Mouse (Mus musculus) spleen, postnatal 14 days (tissue): ENCODE results near the gene Lmnb2.

Source experiments
- DNase-seq, 2 experiments: peaks; one replicate each; pipeline ENCODE4 v3.0.0; 2021 to 2022; ENCODE audit warnings: low spot score in 2 of 2

Gene Lmnb2

DNA sequence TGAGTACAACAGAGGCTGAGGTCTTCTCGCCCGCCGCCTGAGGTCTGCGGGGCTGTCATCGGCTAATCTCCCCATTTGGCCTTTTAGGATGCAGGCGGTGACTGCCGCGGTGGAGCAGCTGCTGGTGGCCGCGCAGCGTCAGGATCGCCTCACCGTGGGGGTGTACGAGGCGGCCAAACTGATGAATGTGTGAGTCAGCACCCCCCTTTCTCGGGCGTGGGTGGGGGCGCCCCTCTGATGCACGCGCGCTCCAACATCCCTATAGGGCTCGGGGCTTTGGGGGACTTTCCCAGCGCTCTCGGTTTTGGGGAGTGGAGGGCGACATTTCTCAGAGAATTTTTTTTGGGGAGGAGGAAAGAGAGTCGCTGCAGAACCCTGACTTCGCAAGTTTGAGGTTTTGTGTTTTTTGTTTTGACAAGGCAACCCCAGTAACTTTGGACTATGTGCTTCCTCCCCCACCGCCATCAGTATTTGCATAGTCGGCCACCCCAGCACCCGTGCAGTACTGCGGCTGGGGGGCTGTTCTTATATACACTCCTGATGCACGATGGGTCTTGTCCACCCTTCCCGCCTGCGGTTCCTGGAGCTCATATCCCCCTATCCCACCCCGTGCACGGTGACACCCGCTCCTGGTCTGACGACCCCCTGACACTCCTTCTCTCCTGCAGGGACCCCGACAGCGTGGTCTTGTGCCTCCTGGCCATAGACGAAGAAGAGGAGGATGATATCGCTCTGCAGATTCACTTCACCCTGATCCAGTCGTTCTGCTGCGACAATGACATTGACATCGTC is 12.5 kb upstream of the Lmnb2 start:
- DNase-seq, result no peak

DNA sequence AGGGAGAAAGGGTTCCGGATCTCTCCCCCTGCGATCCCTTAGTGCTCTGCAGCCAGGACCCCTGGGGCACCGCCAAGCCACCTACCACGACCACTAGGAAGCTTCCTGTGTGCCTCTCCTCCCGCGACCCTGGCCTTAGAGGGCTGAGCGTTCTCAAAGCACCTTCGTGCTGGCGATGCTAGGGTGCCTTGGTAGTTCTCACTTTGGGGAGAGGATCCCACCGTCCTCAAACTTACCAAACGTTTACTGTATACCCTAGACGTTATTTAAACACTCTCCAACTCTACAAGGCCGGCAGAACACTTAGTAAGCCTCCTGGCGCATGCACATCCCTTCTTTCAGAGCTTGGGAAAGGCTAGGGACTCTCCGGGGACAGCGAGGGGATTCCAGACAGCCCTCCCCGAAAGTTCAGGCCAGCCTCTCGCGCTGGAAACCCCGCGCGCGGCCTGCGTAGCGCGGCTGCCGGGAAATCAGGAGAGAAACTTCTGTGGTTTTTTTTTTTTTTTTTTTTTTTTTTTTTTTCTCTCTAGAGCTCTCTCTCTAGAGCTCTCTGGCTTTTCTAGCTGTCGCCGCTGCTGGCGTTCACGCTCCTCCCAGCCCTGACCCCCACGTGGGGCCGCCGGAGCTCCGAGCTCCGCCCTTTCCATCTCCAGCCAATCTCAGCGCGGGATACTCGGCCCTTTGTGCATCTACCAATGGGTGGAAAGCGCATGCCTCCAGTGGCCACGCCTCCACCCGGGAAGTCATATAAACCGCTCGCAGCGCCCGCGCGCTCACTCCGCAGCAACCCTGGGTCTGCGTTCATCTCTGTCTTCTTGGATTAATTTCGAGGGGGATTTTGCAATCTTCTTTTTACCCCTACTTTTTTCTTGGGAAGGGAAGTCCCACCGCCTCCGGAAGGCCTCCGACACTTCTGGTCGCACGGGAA is 11.5 kb upstream of the Lmnb2 start, which contains the start of gene Gadd45b:
Gene Gadd45b, plus strand, starts transcription at position 775 of the 928 bp plus-strand sequence.
- peak; percentile 93 to 97 for DNase-seq

DNA sequence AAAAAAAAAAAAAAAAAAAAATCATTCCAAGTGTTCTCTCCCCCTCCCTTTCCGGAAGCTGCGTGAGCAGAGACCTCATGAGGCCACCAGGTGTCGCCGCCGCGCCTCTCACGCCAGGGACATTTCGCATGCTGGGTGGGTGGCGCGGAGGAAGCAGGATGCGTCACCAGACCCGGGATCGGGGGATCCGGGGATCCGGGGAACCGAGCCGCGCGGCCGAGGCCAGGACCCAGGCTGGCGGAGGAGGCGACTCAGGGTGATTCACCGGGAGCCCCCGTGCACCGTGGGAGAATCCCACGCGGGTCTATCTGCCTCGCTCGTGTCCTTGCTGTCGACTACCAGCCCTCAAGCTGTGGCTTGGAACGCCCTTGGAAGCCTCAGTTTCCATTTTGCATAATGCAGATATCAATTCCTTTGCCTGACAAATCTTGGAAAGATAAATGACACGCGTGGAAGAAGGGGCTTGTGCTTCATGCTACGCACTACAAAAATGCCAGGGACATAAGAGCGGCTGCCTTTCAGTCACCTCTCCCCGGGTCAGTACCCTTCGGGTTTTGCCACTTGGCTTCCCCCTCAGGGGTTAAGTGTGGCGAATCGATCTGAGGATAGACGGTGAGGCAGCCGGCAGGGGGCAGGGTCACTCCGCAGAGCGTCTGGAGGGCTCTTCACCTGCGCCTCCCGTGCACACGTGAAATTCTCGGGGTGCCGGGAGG is 10.7 kb upstream of the Lmnb2 start:
- DNase-seq, result peak; percentile 69 to 77

DNA sequence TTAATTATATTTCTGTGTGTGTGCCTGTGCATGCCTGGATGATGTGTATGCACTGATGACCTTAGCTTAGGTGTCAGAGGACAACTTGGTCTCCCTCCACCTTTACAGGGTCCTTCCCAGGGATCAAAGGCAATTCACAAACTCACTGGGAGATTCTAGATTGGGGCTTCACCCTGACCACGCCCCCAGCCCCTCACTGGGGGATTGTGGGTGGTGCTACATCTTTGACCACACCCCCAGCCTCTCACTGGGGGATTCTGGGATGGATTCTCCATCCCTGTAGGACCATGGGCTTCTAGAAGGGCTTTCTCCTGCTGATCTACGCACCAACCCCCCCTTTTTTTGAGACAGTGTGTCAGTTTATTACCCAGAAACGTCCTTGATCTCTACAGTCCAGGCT is 7.4 kb upstream of the Lmnb2 start:
- no peak for DNase-seq

DNA sequence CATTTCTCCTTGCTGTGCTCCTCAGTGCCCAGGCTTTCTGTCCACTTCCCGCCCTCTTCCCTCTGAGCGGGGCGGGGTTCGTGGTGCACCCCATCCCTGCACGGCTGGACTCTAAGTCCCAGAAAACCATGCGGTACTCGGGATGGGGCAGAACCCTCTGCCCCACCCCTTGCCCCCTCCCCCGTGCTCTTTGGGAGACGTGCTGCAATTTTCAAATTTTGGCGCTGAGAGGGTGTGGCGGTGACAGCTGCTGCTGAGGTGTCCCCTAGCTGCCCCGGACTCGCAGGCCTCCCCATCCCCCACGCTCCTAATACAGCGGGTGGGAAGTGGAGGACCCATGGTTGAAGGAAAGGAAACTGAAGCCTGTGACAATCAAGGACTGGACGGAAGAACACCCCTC is 3.9 kb upstream of the Lmnb2 start:
- no peak for DNase-seq

DNA sequence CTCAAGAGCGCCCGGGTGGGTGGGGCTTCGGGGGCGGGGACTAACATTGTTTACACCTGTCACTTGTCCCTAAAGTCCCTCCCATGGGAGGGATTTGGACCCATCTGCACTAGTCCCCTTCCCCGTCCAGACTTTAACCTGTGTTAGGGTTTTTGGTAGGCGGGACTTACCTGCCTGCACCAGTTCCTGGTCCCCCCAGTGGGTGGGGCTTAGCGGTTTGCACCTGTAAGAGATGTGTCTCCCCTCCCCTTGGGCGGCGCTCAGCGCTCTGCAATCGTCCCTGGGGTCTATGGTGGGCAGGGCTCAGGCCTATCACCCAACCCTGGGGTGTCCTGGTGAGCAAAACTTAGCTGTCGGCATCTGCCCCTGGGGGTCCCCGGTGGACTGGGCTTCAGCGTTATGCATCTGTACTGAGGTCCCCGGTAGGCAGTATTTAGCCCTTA is 688 bp downstream of the Lmnb2 start:
- DNase-seq, result no peak

DNA sequence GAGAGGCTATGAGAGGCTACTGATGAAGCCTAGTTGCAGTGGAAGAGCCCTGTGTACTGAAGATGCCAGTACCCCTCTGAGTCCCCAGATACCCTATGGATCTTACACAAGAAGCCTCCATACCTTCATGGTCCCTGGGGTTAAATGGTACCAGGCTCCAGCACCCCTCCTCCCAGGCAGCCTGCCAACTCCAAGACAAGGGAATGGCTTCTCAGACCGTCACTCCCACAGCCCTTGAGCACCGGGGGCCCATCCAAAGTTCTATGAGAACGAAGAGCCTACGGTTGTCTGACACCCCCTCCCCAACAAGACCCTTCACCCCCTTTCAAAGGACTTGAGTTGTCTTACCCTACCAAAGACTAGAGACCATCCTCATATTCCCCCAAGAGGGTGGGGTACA is 2.3 kb downstream of the Lmnb2 start:
- no peak for DNase-seq

DNA sequence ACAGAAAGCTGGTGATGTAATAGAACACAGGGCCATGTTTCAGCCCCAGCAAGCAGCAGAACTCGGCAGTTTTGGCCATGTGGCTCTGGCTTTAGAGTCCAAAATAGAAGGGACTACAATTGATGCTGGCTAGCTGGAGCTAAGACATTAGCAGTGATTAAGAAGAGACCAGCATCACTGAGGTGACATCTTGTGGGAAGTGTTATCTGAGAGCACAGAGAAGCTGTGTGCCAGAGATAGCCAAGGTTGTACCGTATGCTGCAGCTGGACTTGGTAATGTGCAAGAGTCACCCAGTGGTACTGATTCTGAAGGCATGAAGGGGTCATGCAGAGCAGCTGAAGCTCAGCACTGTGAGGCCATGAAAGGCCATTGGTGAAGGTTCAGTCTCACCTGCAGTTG is 2.8 kb downstream of the Lmnb2 start:
- DNase-seq, result no peak

DNA sequence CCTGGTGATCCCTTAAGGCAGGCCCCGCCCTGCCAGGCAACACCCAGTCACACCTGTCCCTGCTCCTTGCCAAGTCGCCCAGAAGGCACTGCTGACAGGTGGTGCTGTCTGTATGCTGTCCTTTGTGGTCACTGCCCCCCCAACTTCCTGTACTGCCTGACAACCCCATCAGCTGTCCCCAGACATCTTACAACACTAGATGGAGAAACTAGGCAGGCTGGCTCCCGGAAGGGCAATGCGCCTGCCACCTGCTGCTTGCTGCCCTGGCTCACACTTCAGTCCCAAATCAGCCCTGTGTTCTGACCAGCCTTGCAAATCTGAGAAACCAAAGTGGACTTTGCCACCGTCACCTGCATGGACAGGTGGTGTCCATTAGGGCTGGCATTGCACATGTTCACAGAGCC is 3.8 kb downstream of the Lmnb2 start:
- no peak for DNase-seq

DNA sequence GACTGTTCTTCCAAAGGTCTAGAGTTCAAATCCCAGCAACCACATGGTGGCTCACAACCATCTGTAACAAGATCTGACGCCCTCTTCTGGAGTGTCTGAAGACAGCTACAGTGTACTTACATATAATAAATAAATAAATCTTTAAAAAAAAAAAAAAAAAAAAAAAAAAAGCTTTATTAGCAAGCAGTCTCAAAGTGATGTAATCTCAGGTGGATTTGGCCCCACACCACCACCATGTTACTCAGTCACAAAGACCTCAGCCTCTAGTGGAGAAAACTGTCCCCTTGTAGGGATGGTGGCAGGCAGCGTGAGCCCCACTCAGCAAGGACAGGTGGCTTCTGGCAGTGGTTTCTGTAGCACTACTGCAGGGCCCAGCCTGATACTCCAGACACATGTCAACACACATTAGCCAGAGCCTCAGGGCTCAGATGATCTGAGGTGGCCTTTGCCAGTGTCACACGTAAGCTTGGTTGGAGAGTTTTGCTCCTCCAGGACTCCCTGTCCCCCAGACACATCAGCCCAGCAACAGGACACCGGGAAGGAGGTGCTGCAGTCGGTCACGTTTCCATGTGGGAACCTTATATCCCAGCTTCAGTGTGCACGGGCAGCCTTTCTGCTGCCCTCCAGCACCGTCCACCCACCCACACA is 4.6 kb downstream of the Lmnb2 start:
- DNase-seq, result no peak

DNA sequence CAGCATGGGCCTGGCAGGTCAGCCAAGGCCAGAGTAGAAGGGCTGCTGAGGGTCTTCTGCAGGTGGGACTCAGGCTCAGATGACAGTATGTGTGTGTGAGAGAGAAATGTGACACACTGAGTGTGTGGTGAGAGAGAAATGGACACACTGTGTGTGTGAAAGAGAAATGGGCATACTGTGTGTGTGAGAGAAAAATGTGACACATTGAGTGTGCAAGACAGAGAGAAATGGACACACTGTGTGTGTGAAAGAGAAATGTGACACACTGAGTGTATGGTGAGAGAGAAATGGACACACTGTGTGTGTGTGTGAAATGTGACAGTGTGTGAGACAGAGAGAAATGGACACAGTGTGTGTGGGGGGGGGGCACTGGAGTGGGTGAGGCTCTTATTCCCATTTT is 6.2 kb downstream of the Lmnb2 start:
- DNase-seq, result no peak

DNA sequence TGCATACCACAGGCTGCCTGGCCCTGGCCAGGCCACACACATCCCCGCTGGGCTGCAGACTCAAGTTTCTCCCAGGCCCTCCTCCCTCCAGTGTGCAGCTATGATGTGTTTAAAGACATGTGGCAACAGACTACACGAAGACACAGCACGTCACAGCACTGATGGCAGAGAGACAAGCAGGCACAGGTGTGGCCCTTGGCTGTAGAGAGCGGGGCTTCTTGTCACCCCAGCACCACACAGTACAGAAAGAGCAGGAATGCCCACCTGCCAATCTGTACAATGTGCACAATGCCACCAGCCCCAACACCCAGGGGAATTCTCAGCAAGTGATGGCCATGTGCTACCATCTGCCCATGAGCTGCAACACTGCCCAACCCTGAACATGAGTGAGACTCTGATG is 6.7 kb downstream of the Lmnb2 start:
- DNase-seq, result no peak

DNA sequence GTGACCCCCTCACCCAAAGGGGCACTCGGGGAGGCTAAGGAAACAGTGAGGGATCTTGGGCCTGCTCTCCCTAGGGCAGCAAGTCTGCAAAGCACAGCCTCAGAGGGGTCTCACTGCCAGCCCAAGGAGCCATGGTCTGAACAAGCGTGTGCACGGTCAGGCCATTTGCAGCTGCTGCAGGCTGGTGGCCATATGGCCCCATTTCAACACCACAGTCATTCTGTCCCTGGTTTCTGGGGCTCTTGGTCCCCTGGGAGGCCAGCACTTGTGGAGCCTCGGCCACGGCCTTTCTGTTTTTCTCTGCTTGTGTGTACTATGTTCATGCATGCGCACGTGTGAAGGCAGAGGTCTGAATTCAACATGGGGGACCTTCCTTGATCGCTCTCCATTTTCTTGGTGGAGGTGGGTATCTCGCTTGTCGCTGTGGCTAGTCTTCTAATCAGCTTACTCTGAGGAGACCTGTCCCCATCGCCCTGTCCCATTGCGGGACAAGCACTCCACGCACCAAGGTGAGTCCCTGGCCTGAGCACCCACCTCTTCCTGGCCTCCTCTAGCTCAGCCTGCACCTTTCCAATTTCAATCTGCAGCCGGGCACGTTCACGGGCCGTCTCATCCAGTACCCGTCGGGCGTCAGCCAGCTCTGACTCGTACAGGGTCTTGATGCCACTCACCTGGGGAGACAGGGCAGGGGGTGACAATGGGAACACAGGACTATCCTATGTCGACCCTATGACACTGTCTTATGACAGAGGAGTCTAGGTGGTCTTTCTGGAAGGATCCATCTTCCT is 8.5 kb downstream of the Lmnb2 start:
- DNase-seq, result no peak

DNA sequence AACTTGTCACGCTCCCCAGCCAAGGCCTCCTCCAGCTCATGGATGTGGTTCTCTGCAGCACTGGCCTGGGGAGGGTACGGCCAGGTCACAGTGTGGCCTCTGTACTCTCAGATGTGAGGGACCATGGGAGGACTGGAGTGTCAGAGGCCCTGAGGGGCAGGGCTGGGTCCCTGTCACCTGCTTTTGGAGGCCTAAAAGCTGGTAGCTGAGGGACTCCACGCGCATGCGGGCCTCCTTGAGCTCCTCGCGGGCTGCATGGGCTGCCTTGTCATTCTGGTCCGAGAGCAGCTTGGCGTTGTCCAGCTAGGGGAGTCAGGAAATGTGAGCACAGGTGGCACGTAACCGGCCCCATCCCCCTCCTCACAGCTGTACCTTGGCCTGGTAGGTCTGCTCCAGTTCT is 13.3 kb downstream of the Lmnb2 start:
- DNase-seq, result no peak

DNA sequence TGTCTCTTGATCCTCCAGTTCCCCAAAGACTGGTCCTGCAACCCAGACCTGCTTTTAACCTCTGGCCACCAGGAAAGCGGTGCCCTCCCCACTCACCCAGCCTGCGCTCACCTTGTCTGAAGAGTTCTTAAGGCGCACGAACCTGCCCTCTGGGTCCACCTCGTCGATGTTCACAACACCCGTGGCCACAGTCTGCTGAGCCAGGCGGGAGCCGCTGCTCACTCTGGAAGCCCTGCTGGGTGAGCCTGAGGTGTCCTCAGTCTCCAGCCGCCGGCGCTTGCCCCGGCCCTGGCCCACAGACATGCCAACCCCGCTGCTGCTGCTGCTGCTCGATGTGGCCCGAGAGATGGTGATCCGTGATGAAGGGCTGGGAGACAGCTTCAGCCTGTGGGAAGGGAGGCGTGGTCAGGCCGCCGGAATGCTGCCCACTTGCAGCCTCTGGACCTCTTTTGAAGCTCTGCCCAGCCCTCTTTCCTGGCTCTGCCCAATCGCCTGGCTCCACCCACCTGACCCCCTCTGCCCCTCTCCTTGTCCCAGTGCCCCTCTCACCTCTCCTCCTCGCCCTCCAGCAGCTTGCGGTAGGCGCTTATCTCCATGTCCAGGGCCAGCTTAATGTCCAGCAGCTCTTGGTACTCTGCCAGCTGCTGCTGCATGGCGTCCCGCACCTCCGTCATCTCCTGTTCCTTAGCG is 13.9 kb downstream of the Lmnb2 start:
- no peak for DNase-seq

DNA sequence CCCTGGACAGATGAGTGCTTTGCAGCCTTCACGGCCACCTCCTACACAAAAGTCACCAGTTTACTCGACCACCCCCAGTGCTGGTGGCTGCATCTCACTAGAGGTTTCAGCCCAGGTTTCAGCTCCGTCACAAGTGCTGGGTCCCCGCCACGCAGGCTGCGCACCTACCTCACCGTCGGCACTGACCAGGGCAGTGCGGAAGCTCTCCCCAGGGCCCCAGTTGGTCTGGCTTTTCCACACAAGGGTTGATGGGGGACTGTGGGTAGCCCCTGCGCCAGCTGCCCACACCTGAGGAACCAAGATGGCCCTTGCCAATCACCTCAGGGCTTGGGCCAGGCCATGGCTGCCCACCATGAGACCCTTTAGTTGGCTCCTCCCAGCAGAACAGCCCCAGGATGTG is 14.8 kb downstream of the Lmnb2 start:
- DNase-seq, result no peak

DNA sequence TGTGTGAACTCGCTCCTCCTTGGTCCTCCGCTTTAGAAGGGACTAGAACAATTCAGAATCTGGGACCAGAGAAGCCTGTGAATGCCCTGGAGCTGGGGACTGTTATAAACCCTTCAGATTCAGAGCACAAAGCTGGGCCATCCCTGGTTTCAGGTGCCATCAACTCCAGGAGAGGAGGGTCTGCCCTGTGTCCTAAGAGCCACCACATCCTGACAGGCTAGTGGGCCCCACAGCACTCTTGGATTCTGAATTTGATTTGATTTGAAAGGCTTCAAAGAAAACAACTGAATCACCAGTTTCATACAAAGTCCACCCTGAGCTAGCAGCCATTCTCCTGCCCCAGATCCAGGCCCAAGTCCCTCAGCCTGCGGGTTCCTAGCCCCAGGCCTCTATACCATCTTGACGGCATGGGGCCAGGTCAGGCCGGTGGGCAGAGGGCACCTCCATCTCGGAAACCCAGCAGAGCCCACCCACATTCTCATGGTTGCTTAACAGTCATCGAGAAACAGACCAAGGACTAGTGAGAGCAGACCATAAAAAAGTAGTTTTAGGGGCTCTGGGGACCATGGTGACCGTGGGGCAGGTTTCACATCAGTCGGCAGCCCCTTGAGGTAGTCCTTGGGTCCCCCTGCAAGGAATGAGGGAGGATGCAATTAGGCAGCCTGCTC is 15.6 kb downstream of the Lmnb2 start:
- no peak for DNase-seq

DNA sequence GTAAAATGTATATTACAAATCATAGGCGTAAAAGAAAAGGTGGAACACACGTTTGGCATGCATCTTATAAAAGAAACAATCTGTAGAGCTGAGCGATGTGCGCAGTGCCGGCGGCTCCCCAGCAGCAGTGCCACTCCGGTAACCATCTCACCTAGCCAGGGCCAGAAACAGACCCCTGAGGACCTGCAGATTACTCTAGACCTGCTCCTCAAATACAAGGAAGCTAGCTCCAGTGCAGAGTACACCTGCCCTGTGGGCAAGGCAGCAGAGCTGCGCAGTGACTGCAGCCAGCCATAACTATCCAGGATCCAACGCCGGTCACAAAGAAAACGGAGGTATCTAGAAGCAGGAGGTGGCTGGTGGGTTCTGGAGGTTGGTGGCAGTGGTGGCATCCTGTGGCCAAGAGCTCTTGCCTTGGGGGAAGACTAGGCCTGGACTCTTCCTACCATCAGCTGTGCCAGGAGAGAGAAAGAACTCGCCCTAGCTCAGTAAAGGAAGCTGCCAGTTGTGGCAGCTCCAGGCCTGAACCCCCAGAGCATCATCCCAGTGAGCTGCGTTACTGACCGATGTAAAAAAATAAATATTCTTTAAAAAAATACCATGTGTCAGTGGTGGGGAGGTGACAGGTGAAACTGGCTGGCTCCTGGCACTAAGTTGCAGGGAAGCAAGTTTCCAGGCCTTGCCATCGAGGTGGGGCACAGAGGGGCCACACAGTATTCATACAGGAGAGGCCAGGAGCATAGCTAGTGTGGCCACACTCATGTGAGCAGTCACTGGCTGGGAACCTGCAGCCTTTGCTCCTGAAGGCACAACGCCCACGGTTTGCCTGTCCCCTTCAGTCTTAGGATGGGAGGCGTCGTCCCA is 16.4 kb downstream of the Lmnb2 start:
- DNase-seq, result no peak
